Mouse (Mus musculus): ENCODE results near the gene Fgf10.

GRCm38 (mm10) chr13:118731850-118732552, 62.4 kb downstream of the Fgf10 start:
- TF ChIP-seq CTCF (IDR thresholded peaks at IDR 0.05; ENCODE audit: low read depth): no peak
- TF ChIP-seq EP300 (IDR thresholded peaks at IDR 0.05; ENCODE audit: low read depth): no peak
